Mouse (Mus musculus) CH12.LX (cell line): ENCODE measurements at regions not wholly inside any gene's neighbourhood (a gene's known extent, or its start where the extent isn't known, plus 50 kb on each side); places are given as distances from the start of the nearest gene placed in this dataset.

ENCODE experiments used
- DNase-seq: peaks from one replicate; pipeline ENCODE4 v3.0.0-alpha.2; 2013; ENCODE audit errors: extremely low read depth
- H3K27ac ChIP-seq: 2 replicates; pipeline ENCODE4 v1.5.1; 2012; ENCODE audit warnings: low read depth, mild to moderate bottlenecking, control low read depth, moderate library complexity; ENCODE audit not compliant: insufficient read depth
- H3K27me3 ChIP-seq: replicated peaks from 2 replicates; pipeline ENCODE3; 2012; ENCODE audit warnings: inconsistent platforms
- H3K36me3 ChIP-seq, 2 experiments: replicated peaks in 1 of 2; 2 replicates each; pipeline versions ENCODE3 to v1.6.1; 2012; ENCODE audit warnings: inconsistent platforms in 1 of 2, low read length in 1 of 2, mild to moderate bottlenecking in 1 of 2, mixed read lengths in 1 of 2, moderate library complexity in 1 of 2; ENCODE audit not compliant: control insufficient read depth in 1 of 2, insufficient read depth in 1 of 2
- H3K4me1 ChIP-seq, 2 experiments: 2 replicates each; pipeline ENCODE4 v1.6.1; 2012; ENCODE audit warnings: inconsistent platforms in 1 of 2, moderate library complexity in 1 of 2; ENCODE audit not compliant: insufficient read depth in 2 of 2, control insufficient read depth in 1 of 2
- H3K4me2 ChIP-seq: 2 replicates; pipeline ENCODE4 v1.6.1; 2012; ENCODE audit warnings: low read depth, mild to moderate bottlenecking, control low read depth; ENCODE audit not compliant: poor library complexity, insufficient read depth, severe bottlenecking
- H3K4me3 ChIP-seq, 3 experiments: fragments of 150-350 bp in 1 of 3; sonication (generic) in 1 of 3; replicated peaks in 1 of 3; 2 replicates each; pipeline versions ENCODE3 to v1.5.1; 2011 to 2012; ENCODE audit warnings: low read depth in 2 of 3, low read length in 2 of 3, mild to moderate bottlenecking in 2 of 3, moderate library complexity in 2 of 3, control low read depth in 1 of 3, improper control_type of control experiment in 1 of 3, inconsistent platforms in 1 of 3, mixed read lengths in 1 of 3; ENCODE audit not compliant: poor library complexity in 1 of 3
- H3K79me2 ChIP-seq: replicated peaks from 2 replicates; pipeline ENCODE4 v1.6.1; 2012; ENCODE audit warnings: mild to moderate bottlenecking, moderate library complexity; ENCODE audit not compliant: control insufficient read depth, poor library complexity, insufficient read depth, severe bottlenecking; ENCODE audit errors: extremely low read depth
- H3K9ac ChIP-seq: 2 replicates; pipeline ENCODE4 v1.6.1; 2012; ENCODE audit warnings: low read depth, mild to moderate bottlenecking, control low read depth, moderate library complexity; ENCODE audit not compliant: insufficient read depth
- H3K9me3 ChIP-seq: replicated peaks from 2 replicates; pipeline ENCODE3; 2012; ENCODE audit warnings: low read length, inconsistent platforms, mixed read lengths
- BHLHE40 ChIP-seq: IDR thresholded peaks from 2 replicates; pipeline ENCODE4 v1.6.1; 2011; ENCODE audit warnings: mild to moderate bottlenecking, low read depth, low read length, improper control_type of control experiment
- CHD1 ChIP-seq: IDR thresholded peaks from 2 replicates; pipeline ENCODE4 v1.6.1; 2012; ENCODE audit warnings: low read depth, low read length, improper control_type of control experiment, inconsistent platforms
- CHD2 ChIP-seq: IDR thresholded peaks from 2 replicates; pipeline ENCODE4 v1.6.1; 2011; ENCODE audit warnings: low read length, improper control_type of control experiment
- E2F4 ChIP-seq: IDR thresholded peaks from 2 replicates; pipeline ENCODE4 v1.6.1; 2011; ENCODE audit warnings: low read depth, low read length, improper control_type of control experiment; ENCODE audit not compliant: insufficient replicate concordance
- ELF1 ChIP-seq: IDR thresholded peaks from 2 replicates; pipeline ENCODE4 v1.6.1; 2014; ENCODE audit warnings: low read depth, mild to moderate bottlenecking, inconsistent platforms, low read length, improper control_type of control experiment
- GABPA ChIP-seq: IDR thresholded peaks from 2 replicates; pipeline ENCODE4 v1.6.1; 2012; ENCODE audit warnings: low read depth, low read length, improper control_type of control experiment, inconsistent platforms; ENCODE audit not compliant: insufficient replicate concordance
- JUN ChIP-seq: IDR thresholded peaks from 2 replicates; pipeline ENCODE4 v1.6.1; 2011; ENCODE audit warnings: low read depth, mild to moderate bottlenecking, low read length, improper control_type of control experiment, moderate library complexity; ENCODE audit not compliant: insufficient read depth
- JUND ChIP-seq: conservative IDR thresholded peaks from 2 replicates; pipeline ENCODE4 v1.6.1; 2011; ENCODE audit warnings: low read depth, low read length, improper control_type of control experiment
- KAT2A ChIP-seq: IDR thresholded peaks from 2 replicates; pipeline ENCODE4 v1.6.1; 2012; ENCODE audit warnings: low read length, improper control_type of control experiment, inconsistent platforms; ENCODE audit not compliant: insufficient replicate concordance
- MEF2A ChIP-seq: IDR thresholded peaks from 2 replicates; pipeline ENCODE4 v1.6.1; 2014; ENCODE audit warnings: low read depth, mild to moderate bottlenecking, inconsistent platforms, low read length, improper control_type of control experiment, borderline replicate concordance
- MYC ChIP-seq: IDR thresholded peaks from 2 replicates; pipeline ENCODE4 v1.6.1; 2011; ENCODE audit warnings: low read depth, mild to moderate bottlenecking, improper control_type of control experiment, low read length
- POLR2A ChIP-seq: IDR thresholded peaks from 2 replicates; pipeline ENCODE4 v1.6.1; 2011; ENCODE audit warnings: low read depth, mild to moderate bottlenecking, improper control_type of control experiment, low read length
- POLR2AphosphoS2 ChIP-seq: IDR thresholded peaks from 2 replicates; pipeline ENCODE4 v1.6.1; 2011; ENCODE audit warnings: low read depth, low read length, improper control_type of control experiment
- RAD21 ChIP-seq: IDR thresholded peaks from 2 replicates; pipeline ENCODE4 v1.6.1; 2011; ENCODE audit warnings: low read depth, mild to moderate bottlenecking, low read length, improper control_type of control experiment, moderate library complexity
- SIN3A ChIP-seq: IDR thresholded peaks from 2 replicates; pipeline ENCODE4 v1.6.1; 2012; ENCODE audit warnings: low read length, improper control_type of control experiment, inconsistent platforms
- SMC3 ChIP-seq: IDR thresholded peaks from 2 replicates; pipeline ENCODE4 v1.6.1; 2011; ENCODE audit warnings: low read depth, low read length, improper control_type of control experiment
- TBP ChIP-seq: conservative IDR thresholded peaks from 2 replicates; pipeline ENCODE4 v1.6.1; 2011; ENCODE audit warnings: low read depth, low read length, improper control_type of control experiment
- TCF12 ChIP-seq: IDR thresholded peaks from 2 replicates; pipeline ENCODE4 v1.6.1; 2014; ENCODE audit warnings: low read depth, mild to moderate bottlenecking, inconsistent platforms, low read length, improper control_type of control experiment
- ZKSCAN1 ChIP-seq: IDR thresholded peaks from 2 replicates; pipeline ENCODE4 v1.6.1; 2012; ENCODE audit warnings: low read depth, inconsistent platforms, low read length, improper control_type of control experiment, borderline replicate concordance
- ZMIZ1 ChIP-seq: IDR thresholded peaks from 2 replicates; pipeline ENCODE4 v1.6.1; 2012; ENCODE audit warnings: low read depth, mild to moderate bottlenecking, inconsistent platforms, low read length, improper control_type of control experiment
- ZNF384 ChIP-seq: IDR thresholded peaks from 2 replicates; pipeline ENCODE4 v1.6.1; 2012; ENCODE audit warnings: low read depth, low read length, improper control_type of control experiment, inconsistent platforms
- dilution Hi-C: fragments of 300-500 bp; cut with MboI; formaldehyde crosslinking; loops from 2 replicates; pipeline ENCODE4 v1.14.3; 2020; ENCODE audit warnings: low sequenced_read_pairs; ENCODE audit not compliant: extremely low pct_unique_long_range_greater_than_20kb, extremely low pct_ligation_motif_present
- in situ Hi-C: fragments of 300-500 bp; cut with MboI; formaldehyde crosslinking; loops from 3 replicates; pipeline ENCODE4 v1.14.3; 2019; ENCODE audit warnings: low sequenced_read_pairs, low pct_ligation_motif_present, low pct_unique_long_range_greater_than_20kb, mixed read lengths

DNA sequence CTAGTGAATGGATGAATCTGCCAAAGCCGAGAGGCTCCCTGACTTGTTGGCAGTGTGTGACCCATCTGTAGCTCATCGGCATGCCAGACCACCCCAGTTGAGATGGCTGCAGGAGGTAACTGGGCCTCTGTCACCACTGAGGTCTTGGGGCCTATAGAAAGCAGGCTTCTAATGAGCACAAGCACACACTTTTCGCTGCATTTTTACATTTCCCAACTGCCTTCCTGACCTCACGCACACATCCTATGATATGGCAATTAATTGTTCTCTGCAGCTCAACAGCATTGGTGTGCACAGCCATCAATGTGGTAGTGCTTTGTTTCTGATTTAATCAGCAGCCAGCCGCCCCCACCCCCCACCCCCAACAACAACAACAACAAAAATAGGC is 72.2 kb downstream of the Tmem17 start:
- in situ Hi-C loops = no loop called here
- no peak for DNase-seq
- Histone ChIP-seq H3K9me3 (no peaks in the 10 kb centered on the region), H3K27ac (no peak overlapping the region), H3K36me3 (no peaks in the 10 kb centered on the region), H3K4me2 (no peak overlapping the region), H3K4me3 (no peak overlapping the region), H3K27me3 (no peaks in the 10 kb centered on the region), H3K4me1 (peaks cover 3 to 9% of the 10 kb centered on the region in 2 experiments; a peak in 1 of 4 replicates), H3K79me2 (no peaks in the 10 kb centered on the region)
- dilution Hi-C loops = no loop called here
- no peak for TF ChIP-seq JUND
- TF ChIP-seq JUN = no peak
- no peak for TF ChIP-seq POLR2A
- no peak for TF ChIP-seq BHLHE40
- no peak for TF ChIP-seq MYC
- no peak for TF ChIP-seq GABPA
- no peak for TF ChIP-seq ZNF384
- no peak for TF ChIP-seq ZKSCAN1
- TF ChIP-seq RAD21 = no peak
- TF ChIP-seq MEF2A = no peak
- TF ChIP-seq ZMIZ1 = no peak
- TF ChIP-seq SIN3A = no peak
- no peak for TF ChIP-seq POLR2AphosphoS2
- TF ChIP-seq ELF1 = no peak
- TF ChIP-seq SMC3 = no peak
- no peak for TF ChIP-seq TBP
- TF ChIP-seq TCF12 = no peak
- no peak for TF ChIP-seq CHD2
- TF ChIP-seq, all 38 proteins: peak for 0
- no peak overlapping the region for H3K9ac ChIP-seq

DNA sequence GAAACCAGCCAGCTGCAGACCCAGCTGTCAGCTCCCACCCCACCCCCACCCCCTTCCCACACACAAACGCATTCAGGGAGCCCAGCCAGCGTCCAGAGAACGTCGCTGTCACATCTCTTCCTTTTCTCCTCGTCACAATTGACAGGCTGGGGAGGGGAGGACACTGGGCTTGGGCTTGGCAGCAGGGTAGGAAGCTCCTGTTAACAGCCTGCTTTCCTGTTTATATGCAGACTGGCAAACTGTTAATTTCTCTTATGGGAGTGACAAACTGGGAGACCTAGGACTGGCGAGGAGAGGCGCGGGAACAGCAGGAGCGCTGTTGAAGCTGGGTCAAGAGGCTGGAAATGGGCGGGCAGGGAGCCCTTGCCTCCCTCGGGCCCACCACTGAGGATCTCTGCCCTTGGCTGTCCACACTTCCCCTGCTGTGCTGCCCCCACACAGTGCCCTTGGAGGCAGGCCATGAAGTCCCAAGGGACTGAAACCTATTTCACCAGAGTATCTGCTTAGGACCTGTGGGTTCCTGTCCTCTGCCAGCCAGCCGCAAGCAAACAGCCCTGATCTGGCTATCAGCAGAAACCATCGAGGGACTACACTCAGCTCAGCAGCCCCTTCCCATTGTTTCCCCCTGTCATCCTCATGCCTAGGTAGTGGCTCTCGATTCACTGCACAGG is 72.7 kb downstream of the Tmem17 start:
- in situ Hi-C loops (no loop called here), dilution Hi-C loops (no loop called here)
- no peak overlapping the region for H3K4me2 ChIP-seq
- no peak overlapping the region for H3K4me3 ChIP-seq
- H3K27me3 ChIP-seq = no peaks in the 10 kb centered on the region
- H3K79me2 ChIP-seq = no peaks in the 10 kb centered on the region
- H3K4me1 ChIP-seq = peaks cover 3 to 9% of the 10 kb centered on the region in 2 experiments; a peak in 1 of 4 replicates
- no peak for DNase-seq
- H3K9ac ChIP-seq = no peak overlapping the region
- H3K9me3 ChIP-seq = no peaks in the 10 kb centered on the region
- TF ChIP-seq ZKSCAN1 (no peak), CHD2 (no peak), MEF2A (no peak), TBP (no peak), E2F4 (no peak), CHD1 (no peak), KAT2A (no peak)
- no peak overlapping the region for H3K27ac ChIP-seq
- no peaks in the 10 kb centered on the region for H3K36me3 ChIP-seq
